Mouse (Mus musculus) telencephalon, adult 2 months (tissue): ENCODE data around the gene Olfr969.
"Not testable (repeated sequence)": the region's sequence is repeated elsewhere in the genome, so short reads cannot be mapped to it uniquely, and the experiment has no call there.

Experiments
- DNase-seq: peaks from one replicate; pipeline ENCODE4 v3.0.0-alpha.2; 2011; ENCODE audit warnings: low read depth, low spot score

Olfr969 gene

DNA sequence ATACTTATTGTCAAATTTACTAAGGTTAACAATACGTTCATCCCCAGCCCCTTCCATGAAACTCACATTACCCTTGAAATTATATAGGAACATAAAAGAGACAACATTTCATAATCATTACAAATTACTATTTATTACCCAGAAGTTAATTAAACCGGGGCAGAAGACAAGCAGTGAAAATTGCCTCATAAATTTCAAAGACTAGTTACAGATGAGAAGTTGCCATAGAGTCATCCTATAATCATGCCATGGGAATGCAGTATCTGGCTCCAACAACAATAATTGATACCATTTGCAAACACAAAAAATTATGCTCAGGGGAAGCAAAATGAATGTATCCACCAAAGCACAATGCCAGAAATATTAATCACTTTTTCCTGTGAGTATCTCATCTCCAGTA lies at the start of gene Olfr969:
Gene Olfr969 (plus strand): TSS at position 388 of the 400 bp plus-strand sequence.
- DNase-seq = no peak

DNA sequence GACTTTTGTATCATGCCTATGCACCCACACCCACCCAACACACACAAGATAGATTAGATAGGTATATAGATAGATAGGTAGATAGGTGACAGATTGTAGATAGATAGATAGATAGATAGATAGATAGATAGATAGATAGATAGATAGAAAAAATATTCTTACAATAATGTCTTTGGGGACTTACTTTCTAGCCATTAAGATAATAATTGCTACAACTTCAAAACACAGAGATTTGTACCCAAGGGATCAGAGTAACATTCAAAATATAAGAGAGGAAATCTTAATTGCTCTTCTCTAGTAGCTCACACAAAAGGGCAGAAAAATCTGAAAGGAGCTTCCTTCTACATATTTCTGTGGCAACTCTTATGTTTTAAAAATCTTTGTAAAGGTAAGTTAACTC lies 44.8 kb upstream of the Olfr969 start, which contains the start of gene Olfr967:
Gene Olfr967 (plus strand): TSS at position 301 of the 400 bp plus-strand sequence.
- no peak for DNase-seq

DNA sequence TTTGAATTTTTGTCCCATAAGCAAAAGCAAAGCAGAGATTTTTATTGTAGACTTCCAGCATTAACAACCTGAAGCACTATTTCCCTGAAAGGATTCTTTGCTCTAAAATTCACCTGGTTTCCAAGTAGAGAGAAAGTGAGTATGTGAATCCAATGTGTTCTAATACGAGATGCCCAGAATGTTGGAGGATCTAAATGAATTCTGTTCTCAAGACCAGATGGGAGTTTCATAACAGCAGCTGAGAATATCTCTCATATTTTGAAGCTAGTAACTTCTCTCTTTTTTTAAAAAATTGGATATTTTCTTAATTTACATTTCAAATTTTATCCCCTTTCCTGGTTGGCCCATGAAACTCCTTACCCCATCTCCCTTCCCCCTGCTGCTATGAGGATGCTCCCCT lies 44.3 kb upstream of the Olfr969 start:
- peak; percentile 71 for DNase-seq

DNA sequence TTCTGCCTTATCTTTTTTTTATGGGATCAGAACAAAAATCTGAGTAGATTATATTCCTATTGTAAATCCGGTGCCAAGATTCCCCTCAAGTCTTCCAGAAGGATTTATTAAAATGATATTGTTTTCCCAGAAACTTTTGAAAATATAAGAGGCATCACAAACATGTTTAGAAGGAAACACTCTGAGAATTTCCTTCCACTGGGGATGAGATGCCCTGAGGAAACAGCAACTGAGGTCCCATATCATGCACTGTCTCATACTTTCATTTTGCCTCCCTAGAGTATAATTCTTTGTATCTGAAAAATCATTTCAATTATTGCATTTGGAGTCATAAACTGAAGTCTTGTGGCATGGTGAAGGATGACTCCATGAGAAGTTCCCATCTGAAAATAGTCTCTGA lies 7.6 kb upstream of the Olfr969 start, which contains the start of gene Olfr968:
Gene Olfr968 (minus strand): TSS at position 101 of the 400 bp plus-strand sequence.
- no peak for DNase-seq

DNA sequence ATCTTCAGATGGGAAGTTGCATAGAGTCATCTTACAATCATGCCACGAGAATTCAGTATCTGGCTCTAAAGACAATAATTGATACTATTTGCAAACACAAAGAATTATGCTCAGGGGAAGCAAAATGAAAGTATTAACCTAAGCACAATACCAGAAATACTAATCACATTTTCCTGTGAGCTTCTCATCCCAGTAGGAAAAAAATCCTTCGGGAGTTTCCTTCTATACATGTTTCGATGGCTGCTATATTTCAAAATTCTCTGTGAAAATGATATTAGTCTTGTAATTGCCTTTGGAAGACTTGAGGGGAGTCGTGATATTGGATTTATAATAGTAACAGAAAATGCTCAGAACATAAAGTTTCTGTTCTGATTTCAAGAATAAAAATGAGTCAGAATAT lies 17.8 kb downstream of the Olfr969 start, which contains the start of gene Olfr970:
Gene Olfr970 (plus strand): TSS at position 301 of the 400 bp plus-strand sequence.
- DNase-seq = no peak

DNA sequence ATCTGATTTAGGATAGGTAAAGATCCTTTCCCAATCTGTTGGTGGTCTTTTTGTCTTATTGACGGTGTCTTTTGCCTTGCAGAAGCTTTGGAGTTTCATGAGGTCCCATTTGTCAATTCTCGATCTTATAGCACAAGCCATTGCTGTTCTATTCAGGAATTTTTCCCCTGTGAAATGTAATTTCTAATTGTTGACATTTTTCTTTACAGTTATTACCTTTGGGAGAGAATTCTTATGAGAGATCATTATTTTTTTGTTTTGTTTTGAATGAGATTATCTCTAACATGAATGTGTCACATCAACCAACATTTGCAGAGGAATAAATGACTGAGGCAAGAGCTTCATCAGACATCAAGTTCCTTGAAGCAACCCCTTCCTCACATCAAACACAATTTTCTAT lies 45.8 kb downstream of the Olfr969 start, which contains the start of gene Olfr971:
Gene Olfr971 (plus strand): TSS at position 301 of the 400 bp plus-strand sequence.
- DNase-seq = not testable (repeated sequence)
